Mouse (Mus musculus) ovary, postnatal 36 days (tissue): Measurements from ENCODE around the gene Olfr1224-ps1.
"Not testable (repeated sequence)": the region's sequence is repeated elsewhere in the genome, so short reads cannot be mapped to it uniquely, and the experiment has no call there.

Source experiments
- DNase-seq: peaks from one replicate; pipeline ENCODE4 v3.0.0; 2022; ENCODE audit warnings: low spot score, mixed read lengths

Olfr1224-ps1 gene

GRCm38 (mm10) chr2:89163991-89164390, at the start of gene Olfr1224-ps1:
Olfr1224-ps1 (minus strand) TSS chr2:89164091.
- not testable (repeated sequence) for DNase-seq

- no peak for DNase-seq
These were observed 36.1 kb upstream of the Olfr1224-ps1 start, which contains the start of gene Olfr1226 for GRCm38 (mm10) chr2:89199948-89200347. Olfr1226 (minus strand) TSS chr2:89200048.

- DNase-seq: no peak
These were observed 32.6 kb upstream of the Olfr1224-ps1 start for GRCm38 (mm10) chr2:89196325-89196982.

- no peak for DNase-seq
These were observed 10.7 kb upstream of the Olfr1224-ps1 start, which contains the start of gene Olfr1225 for GRCm38 (mm10) chr2:89174569-89174968. Olfr1225 (minus strand) TSS chr2:89174669.

- DNase-seq: not testable (repeated sequence)
These were observed 820 bp upstream of the Olfr1224-ps1 start for GRCm38 (mm10) chr2:89164711-89165110.

GRCm38 (mm10) chr2:89151460-89151859, 12.4 kb downstream of the Olfr1224-ps1 start, which contains the start of gene Olfr1223:
Olfr1223 (minus strand) TSS chr2:89151560.
- no peak for DNase-seq

GRCm38 (mm10) chr2:89132954-89133353, 30.9 kb downstream of the Olfr1224-ps1 start, which contains the start of gene Olfr1222:
Olfr1222 (minus strand) TSS chr2:89133054.
- no peak for DNase-seq

GRCm38 (mm10) chr2:89117183-89117582, 46.7 kb downstream of the Olfr1224-ps1 start, which contains the start of gene Olfr1221:
Olfr1221 (minus strand) TSS chr2:89117283.
- no peak for DNase-seq

- no peak for DNase-seq
These were observed 57.2 kb downstream of the Olfr1224-ps1 start, which contains the start of gene Olfr1220 for GRCm38 (mm10) chr2:89106735-89107134. Olfr1220 (minus strand) TSS chr2:89106835.

- DNase-seq: no peak
These were observed 58.2 kb downstream of the Olfr1224-ps1 start for GRCm38 (mm10) chr2:89105651-89106050.
